Mouse (Mus musculus) cerebellum, adult 9-11 months (tissue): ENCODE measurements around the gene Slc38a9.

Source experiments
- DNase-seq: peaks from one replicate; pipeline ENCODE4 v3.0.0; 2022

The Slc38a9 gene

GRCm38 (mm10) chr13:112747808-112748430, 87.4 kb downstream of the Slc38a9 start:
- DNase-seq: no peak

DNA sequence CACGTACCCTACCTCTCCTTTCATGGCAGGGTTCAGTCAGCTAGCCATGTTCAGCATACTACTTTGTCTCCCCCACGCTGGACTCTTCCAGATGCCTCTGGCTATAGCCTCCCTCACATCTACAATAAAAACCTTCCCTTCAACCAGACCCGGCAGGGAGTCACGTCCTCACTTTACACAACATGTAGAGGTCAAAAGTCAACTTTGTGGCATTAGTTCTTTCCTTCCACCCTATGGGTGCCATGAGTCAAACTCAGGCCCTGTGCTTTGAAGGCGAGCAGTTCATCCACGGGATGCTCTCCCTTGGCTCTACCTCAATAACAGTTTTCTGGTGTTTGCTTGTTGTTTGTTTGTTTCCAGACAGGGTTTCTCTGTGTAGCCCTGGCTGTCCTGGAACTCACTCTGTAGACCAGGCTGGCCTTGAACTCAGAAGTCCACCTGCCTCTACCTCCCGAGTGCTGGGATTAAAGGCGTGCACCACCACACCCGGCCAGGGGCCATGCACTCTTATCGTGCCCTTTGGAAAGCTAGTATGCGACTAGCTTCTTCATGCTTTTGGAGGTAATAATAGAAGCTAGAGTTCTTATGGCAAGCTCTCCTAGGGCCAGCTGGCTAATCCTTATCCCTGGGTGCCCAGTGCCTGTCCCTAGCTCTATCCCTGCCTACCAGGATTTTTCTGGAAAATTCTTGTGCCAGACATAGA, 88.4 kb downstream of the Slc38a9 start:
- no peak for DNase-seq

GRCm38 (mm10) chr13:112749881-112750280, 89.3 kb downstream of the Slc38a9 start:
- no peak for DNase-seq

GRCm38 (mm10) chr13:112751454-112752308, 91.1 kb downstream of the Slc38a9 start:
- DNase-seq: no peak

DNA sequence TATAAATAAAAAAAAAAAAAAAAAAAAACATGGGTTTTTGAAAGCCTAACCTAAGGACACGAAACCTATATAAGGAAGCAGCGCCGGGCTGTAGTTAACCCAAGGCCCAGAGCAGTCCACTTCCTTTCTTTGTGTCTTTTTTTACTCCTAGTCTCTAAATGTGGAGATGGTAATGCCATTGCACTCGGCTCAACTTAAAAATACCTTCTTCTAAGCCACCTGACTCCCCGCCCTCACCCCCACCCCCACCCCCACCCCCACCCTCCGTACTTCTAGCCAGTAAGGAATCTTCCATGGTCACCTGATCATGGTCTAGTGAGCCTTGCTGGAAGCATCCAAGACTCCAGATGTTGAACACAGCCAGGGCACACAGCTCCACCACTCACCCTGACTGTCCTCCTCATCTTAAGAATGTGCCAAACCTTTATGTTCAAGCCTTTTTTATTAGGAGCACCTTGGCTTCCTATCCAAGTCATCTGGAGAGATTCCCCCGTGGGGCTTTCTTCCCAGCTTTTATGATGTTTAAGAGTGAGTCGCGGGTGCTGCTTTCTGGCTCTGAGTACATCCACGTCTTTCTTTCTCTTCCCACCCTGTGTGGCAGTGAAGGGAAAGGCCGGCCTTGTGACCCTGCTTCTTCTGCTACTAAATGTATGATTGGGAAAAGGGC, 91.9 kb downstream of the Slc38a9 start:
- no peak for DNase-seq

DNA sequence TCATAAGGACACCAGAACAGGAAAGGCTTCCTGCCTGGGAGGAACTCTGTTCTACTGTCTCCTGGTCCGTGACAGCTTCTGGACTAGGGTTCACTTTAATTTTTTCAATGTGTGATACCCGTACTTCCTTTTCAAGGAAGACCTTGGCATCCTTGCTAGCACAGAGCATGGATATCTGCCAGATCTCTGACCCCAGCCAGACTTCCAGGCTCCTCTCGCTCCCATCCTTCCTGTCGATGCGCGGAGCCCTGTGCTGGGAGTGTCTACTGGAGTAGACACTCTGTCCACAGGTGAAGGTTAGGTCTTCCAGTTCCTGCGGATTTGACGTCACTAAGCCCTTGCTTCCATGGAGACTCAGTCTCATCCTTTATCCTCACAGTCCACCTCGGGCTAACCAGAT, 93.0 kb downstream of the Slc38a9 start:
- no peak for DNase-seq

DNA sequence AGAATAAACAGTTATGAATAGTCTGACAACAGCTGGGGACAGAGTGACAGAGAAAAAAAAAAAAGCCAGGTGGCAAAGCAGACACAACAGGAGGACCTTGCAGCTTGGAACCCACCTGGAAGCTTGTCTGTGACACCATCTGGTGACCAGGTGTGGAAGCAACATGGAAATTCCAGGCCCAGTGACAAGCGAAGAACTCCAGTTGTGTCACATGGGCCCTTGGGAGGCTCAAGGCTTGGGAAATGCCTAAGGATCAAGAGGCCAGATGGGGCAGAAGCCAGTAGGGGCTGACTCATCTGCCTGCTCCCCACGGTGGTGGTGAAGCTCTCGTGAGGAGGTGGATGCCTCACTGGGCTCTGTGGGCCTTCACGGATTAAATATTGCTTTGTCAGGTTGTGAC, 94.3 kb downstream of the Slc38a9 start:
- DNase-seq: no peak

GRCm38 (mm10) chr13:112755507-112756010, 95.0 kb downstream of the Slc38a9 start:
- DNase-seq: no peak

GRCm38 (mm10) chr13:112757395-112757794, 96.8 kb downstream of the Slc38a9 start:
- DNase-seq: no peak

GRCm38 (mm10) chr13:112758546-112759090, 98.1 kb downstream of the Slc38a9 start:
- DNase-seq: no peak

DNA sequence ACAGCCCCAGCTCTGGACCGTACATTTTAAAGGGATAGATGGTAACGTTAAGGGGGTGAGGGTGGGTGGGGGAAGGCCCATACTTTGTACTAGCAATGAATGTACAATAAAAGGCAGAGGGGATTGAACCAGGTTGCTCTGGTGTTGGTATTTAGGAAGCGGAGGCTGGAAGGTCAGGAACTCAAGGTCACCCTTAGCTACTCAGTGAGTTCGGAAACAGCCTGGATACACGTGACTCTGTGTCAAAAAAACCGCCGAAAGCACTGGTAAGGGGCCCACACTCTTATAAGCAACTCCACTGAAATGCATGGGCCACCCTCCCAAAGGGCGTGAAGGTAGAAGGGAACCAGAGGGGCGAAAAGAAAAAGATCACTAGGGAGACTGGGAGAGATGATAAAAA, 98.8 kb downstream of the Slc38a9 start:
- DNase-seq: no peak

GRCm38 (mm10) chr13:112759777-112760537, 99.4 kb downstream of the Slc38a9 start:
- DNase-seq: no peak

DNA sequence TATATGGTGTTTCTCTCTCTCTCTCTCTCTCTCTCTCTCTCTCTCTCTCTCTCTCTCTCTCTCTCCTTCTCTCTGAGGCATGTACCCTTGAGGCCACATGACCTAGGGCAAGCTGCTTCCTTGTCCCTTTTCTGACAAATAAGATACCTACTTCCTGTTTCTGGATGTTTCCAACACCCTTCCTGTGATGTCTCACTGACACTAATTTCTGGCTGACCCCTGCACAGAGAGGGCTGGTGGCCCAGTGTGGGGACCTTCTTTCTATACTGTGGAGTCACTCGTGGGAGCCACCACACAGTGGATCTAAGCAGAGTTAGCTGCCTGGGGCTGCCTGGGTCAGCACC, 100.0 kb downstream of the Slc38a9 start:
- DNase-seq: no peak

- DNase-seq: no peak
These were observed 101.2 kb downstream of the Slc38a9 start for GRCm38 (mm10) chr13:112761787-112762186.

DNA sequence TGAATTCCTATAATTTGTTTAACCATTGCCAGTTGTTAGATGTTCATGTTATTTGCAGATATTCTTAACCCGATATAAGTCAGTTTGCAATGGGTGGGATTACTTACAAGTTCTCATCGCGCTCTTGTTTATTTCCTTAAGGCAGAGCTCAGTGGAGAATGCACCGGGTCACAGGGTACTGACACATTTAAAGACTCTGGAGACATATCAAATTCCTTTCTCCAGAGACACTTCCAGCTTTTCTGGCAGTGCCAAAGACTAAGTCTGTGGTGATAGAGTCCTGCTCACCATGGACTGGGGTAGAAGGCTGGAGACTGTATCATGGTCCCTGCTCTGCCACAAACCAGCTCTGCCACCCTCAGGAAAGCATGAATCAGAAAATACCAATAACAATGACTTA, 102.0 kb downstream of the Slc38a9 start:
- DNase-seq: no peak

GRCm38 (mm10) chr13:112763531-112764091, 103.1 kb downstream of the Slc38a9 start:
- DNase-seq: no peak

DNA sequence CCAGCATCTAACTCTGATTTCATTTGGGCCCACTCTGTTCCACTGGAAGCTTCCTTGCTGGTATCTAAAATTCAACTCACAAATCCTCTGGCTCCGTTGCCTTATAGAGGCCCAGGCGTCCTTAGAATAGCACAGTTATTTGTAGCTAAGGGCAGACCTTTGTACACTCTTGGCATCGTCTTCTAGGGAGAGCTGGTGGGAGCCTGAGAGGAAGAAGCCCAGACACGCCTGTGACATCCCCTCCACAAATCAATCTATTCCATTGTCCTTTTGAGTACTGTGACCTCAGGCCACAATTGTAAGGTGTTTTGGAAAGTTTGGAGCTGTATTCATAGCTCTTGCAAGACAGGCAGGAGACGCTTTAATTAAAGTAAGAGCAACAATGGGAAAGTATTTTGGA, 104.0 kb downstream of the Slc38a9 start:
- no peak for DNase-seq

DNA sequence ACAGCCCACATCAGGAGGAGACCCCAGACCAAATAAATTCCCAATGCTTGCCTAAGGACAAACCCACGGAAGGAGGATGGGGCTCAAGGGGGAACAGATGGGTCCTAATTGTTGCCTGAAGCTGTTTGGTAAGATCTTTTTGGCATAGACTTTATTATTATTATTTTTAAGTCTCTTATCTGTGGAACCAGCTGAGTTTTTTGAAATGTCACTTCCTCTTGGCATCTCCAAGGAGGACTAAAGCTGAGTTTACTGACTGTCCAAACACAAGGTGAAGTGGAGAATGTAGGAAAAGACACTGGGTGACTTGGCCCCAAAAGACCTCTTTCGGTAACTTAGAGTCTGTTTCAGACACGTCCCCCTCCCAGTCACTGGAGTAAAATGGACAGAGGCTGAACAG, 105.1 kb downstream of the Slc38a9 start:
- DNase-seq: no peak

DNA sequence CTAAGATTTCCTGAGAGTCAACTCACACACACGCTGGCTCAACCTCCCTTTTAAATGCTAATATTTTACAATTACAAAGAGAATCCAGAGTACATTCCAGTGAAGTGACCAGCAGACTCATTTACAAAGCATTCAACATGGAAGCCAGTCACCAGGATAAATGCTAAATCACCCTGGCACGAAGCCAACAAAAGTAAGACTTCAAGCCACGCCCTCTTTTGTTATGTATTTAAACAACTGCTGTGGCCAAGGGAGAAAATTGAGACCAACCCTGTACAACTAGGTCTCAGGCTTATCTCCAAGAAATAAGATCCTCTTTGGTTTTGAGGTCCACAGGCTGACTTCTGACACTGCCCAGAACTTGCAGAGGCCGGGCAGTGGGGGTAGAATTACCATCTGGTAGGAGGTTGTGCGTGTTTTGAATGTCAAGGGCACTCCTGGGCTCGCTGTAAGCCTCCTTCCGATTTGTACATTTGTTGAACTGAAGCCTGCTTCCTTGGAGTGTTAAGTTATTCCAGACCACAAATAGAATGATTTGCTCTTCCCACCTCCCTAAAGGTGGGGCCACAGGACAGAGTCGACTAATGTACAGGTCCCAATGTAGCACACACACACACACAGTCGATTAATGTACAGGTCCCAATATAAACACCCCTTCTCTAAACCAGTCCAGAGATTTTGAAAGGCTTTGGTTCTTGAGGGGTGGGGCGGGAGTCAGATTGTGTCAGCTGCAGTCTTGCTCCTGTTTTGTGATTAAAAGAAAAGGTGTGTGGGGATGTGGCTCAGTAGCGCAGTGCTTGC, 110.2 kb downstream of the Slc38a9 start:
- no peak for DNase-seq

DNA sequence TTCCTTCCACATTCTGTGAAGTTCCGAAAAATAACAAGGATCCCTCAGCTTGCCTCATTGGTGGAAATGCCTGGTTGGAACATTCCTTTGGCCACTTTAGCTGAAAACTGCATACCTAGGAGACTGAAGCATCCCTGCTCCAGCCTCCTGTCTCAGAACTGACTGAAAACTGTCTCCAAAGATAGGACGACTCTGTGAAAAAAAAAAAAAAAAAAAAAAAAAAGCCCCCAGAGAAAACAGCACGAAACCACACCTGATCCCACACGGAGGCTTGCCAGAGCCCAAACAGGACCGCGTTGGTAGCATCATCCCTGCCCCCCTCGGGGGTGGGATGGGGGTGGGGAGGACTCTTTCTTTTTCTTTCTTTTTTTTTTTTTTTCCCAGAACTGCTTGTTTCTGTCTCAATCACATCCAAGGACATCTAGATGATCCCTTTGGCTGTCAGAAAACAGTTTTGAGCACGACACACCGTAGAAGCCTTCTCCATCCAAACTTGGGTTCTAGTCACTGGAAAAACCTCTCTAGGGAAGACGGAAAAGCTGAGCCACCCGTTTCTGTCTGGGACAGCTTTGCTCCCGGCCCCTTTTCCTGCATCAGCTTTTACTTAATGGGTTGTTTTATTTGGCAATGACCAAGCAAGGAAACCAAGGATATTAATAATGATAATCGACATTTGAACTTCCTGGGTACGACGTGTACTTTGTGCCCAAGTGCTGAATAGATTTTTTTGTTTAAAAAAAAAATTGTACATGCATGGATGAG, 111.1 kb downstream of the Slc38a9 start:
- DNase-seq: no peak
